Mouse (Mus musculus) myocyte (in vitro differentiated cells): ENCODE measurements around the gene Psma1. TPM values are rescaled to one million over a fixed set of nuclear protein-coding genes. Genes with fewer than 3 reads are reported as not detected.
A peak's percentile ranks its signal among the peaks of the same experiment; 100 is the strongest.

Source experiments
- H3K27me3 ChIP-seq: one replicate; pipeline ENCODE4 v1.6.1; 2011; ENCODE audit not compliant: control insufficient read depth, insufficient read depth, insufficient read length
- H3K36me3 ChIP-seq: one replicate; pipeline ENCODE4 v1.6.1; 2011; ENCODE audit not compliant: control insufficient read depth, insufficient read depth
- H3K4me2 ChIP-seq: one replicate; pipeline ENCODE4 v1.6.1; 2011; ENCODE audit warnings: low read depth, control low read depth
- H3K4me3 ChIP-seq: one replicate; pipeline ENCODE4 v1.5.1; 2011; ENCODE audit warnings: mild to moderate bottlenecking, control low read depth, moderate library complexity
- H3K79me2 ChIP-seq: one replicate; pipeline ENCODE4 v1.6.1; 2011; ENCODE audit not compliant: control insufficient read depth, insufficient read depth
- H3ac ChIP-seq: one replicate; pipeline ENCODE4 v1.6.1; 2011; ENCODE audit not compliant: control insufficient read depth, insufficient read length
- CEBPB ChIP-seq: IDR thresholded peaks from 2 replicates; pipeline ENCODE4 v1.6.1; 2011; ENCODE audit warnings: mild to moderate bottlenecking, moderate library complexity; ENCODE audit not compliant: poor library complexity, insufficient read depth, severe bottlenecking
- E2F4 ChIP-seq: IDR thresholded peaks from one replicate; pipeline ENCODE4 v1.6.1; 2011; ENCODE audit warnings: mild to moderate bottlenecking, control low read depth, moderate library complexity; ENCODE audit not compliant: insufficient read depth
- MAX ChIP-seq: IDR thresholded peaks from one replicate; pipeline ENCODE4 v1.6.1; 2011; ENCODE audit warnings: low read depth, mild to moderate bottlenecking, control low read depth
- MYOD1 ChIP-seq, 3 experiments: IDR thresholded peaks; one replicate each; pipeline ENCODE4 v1.6.1; 2011; ENCODE audit warnings: control low read depth in 2 of 3, low read depth in 2 of 3, mild to moderate bottlenecking in 2 of 3, moderate library complexity in 1 of 3; ENCODE audit not compliant: insufficient read length in 2 of 3, control insufficient read depth in 1 of 3
- MYOG ChIP-seq, 3 experiments: IDR thresholded peaks; one replicate each; pipeline ENCODE4 v1.6.1; 2011; ENCODE audit warnings: control low read depth in 2 of 3, low read depth in 2 of 3, mild to moderate bottlenecking in 2 of 3; ENCODE audit not compliant: insufficient read length in 2 of 3, control insufficient read depth in 1 of 3, insufficient read depth in 1 of 3
- POLR2A ChIP-seq: IDR thresholded peaks from one replicate; pipeline ENCODE4 v1.6.1; 2011; ENCODE audit warnings: low read depth, mild to moderate bottlenecking, control low read depth, moderate library complexity; ENCODE audit not compliant: insufficient read length
- POLR2AphosphoS2 ChIP-seq: IDR thresholded peaks from one replicate; pipeline ENCODE4 v1.6.1; 2011; ENCODE audit warnings: low read depth, control low read depth; ENCODE audit not compliant: insufficient read length
- REST ChIP-seq: IDR thresholded peaks from one replicate; pipeline ENCODE4 v1.6.1; 2011; ENCODE audit warnings: mild to moderate bottlenecking, control low read depth, moderate library complexity; ENCODE audit not compliant: insufficient read depth, insufficient read length
- SRF ChIP-seq: IDR thresholded peaks from one replicate; pipeline ENCODE4 v1.6.1; 2011; ENCODE audit warnings: low read depth; ENCODE audit not compliant: control insufficient read depth, insufficient read length
- TCF12 ChIP-seq: IDR thresholded peaks from one replicate; pipeline ENCODE4 v1.6.1; 2011; ENCODE audit warnings: mild to moderate bottlenecking, control low read depth; ENCODE audit not compliant: poor library complexity, insufficient read depth, severe bottlenecking
- TCF3 ChIP-seq: IDR thresholded peaks from one replicate; pipeline ENCODE4 v1.6.1; 2011; ENCODE audit warnings: low read depth, control low read depth; ENCODE audit not compliant: insufficient read length
- USF1 ChIP-seq: IDR thresholded peaks from one replicate; pipeline ENCODE4 v1.6.1; 2011; ENCODE audit warnings: low read depth, mild to moderate bottlenecking, control low read depth, moderate library complexity
- polyA plus RNA-seq: library from polyadenylated mRNA; unstranded; fragments of >200 nt; fragmentation: generic; extraction: Trizol; gene quantifications from one replicate; pipeline ENCODE4 v1.2.1, GENCODE M21; 2012; ENCODE audit warnings: missing spikeins

Gene Psma1
- polyA plus RNA-seq, 1 experiment: 104 TPM

DNA sequence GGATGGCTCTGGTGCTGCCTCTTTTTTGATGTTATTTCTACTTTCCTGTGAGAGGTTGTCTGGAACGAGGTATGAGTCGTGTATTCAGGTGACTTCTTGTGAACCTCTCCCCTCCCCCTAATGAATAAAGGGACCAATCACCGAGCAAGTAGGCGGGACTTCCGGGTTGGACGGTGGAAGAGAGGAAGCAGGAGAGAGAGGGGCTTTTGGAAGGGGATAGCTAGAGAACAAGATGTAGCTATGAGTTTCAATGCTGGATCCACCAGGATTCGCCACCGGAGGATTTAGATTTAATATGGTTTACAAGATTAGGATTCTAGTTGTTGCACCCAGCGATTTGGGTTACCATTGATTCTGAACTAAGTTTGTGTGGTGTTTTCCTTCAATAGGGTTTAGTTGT, 7.1 kb upstream of the Psma1 start:
- Histone ChIP-seq H3K27me3 (no peaks in the 10 kb centered on the region), H3K4me2 (no peak overlapping the region), H3ac (no peak overlapping the region), H3K4me3 (no peak overlapping the region), H3K79me2 (no peaks in the 10 kb centered on the region), H3K36me3 (no peaks in the 10 kb centered on the region)
- TF ChIP-seq MAX (no peak), MYOG (IDR thresholded peaks at IDR 0.05; ENCODE audit: control insufficient read depth in 1 of 3, insufficient read depth in 1 of 3, insufficient read length in 2 of 3, low read depth in 2 of 3) (no peak), USF1 (no peak), E2F4 (no peak), SRF (no peak), POLR2A (no peak), CEBPB (no peak)

DNA sequence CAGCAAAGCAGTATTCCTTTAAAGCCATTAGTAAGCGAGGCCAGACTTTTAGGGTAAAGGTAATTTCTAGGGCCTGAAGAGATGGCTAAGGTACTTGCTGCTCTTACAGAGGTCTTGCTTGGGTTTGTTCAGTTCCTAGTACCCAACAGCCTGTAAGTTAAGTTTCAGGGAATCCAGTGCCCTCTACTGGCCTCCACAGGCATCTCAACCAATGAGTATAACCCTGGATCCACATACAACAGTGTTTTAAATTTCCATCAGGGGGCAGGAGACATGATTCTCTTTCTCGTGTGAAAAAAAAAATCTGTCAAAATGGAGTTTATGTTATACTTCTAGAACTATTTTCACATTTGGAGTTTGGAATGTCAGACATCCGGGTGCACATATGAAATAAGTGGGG, 5.8 kb upstream of the Psma1 start:
- H3K27me3 ChIP-seq: no peaks in the 10 kb centered on the region
- H3ac ChIP-seq: no peak overlapping the region
- no peak overlapping the region for H3K4me2 ChIP-seq
- H3K4me3 ChIP-seq: no peak overlapping the region
- TF ChIP-seq POLR2A: no peak
- TF ChIP-seq MYOD1 (IDR thresholded peaks at IDR 0.05; ENCODE audit: control insufficient read depth in 1 of 3, insufficient read length in 2 of 3, low read depth in 2 of 3): no peak
- TF ChIP-seq SRF: no peak
- no peak for TF ChIP-seq E2F4
- TF ChIP-seq CEBPB: no peak
- TF ChIP-seq MAX: no peak
- no peak for TF ChIP-seq TCF12
- TF ChIP-seq POLR2AphosphoS2: no peak
- TF ChIP-seq REST: no peak
- no peak for TF ChIP-seq USF1
- TF ChIP-seq MYOG (IDR thresholded peaks at IDR 0.05; ENCODE audit: control insufficient read depth in 1 of 3, insufficient read depth in 1 of 3, insufficient read length in 2 of 3, low read depth in 2 of 3): no peak
- H3K79me2 ChIP-seq: no peaks in the 10 kb centered on the region
- H3K36me3 ChIP-seq: no peaks in the 10 kb centered on the region

DNA sequence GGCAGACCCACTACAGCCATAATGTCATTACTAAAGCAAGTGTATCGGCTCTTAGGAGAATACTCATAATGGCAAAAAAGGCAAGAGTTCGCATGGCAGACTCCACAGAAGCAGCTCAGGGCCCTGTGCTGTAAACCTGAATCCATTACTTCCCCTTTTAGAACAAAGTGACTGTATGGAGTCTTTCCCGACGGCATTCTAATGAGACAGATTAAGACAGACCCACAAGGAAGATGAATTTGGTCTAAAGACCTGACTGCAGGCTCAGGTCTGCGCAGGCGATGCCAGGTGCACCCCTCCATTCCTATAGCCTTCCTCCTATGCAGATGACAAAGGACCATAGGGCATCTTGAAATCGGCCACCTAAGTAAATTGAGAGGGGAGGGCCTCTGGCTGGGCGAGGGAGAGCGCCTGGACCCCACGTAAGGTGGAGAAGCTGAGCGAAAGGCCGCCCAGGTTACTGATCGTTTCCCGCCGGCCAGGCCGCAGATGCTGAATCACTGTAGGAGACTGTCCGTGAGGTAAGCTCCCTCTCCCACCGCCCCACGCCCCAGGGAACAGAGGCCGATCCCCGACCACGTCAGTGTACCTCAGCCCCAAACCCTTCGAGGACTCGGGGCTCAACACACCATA, 430 bp downstream of the Psma1 start:
- Histone ChIP-seq H3K27me3 (no peaks in the 10 kb centered on the region), H3ac (peak overlapping the region; percentile 15), H3K36me3 (peaks cover 21% of the 10 kb centered on the region), H3K4me3 (peak overlapping the region; percentile 93), H3K4me2 (peak overlapping the region; percentile 88), H3K79me2 (peaks cover 22% of the 10 kb centered on the region)
- TF ChIP-seq POLR2A (no peak), E2F4 (no peak), MYOG (IDR thresholded peaks at IDR 0.05; ENCODE audit: control insufficient read depth in 1 of 3, insufficient read depth in 1 of 3, insufficient read length in 2 of 3, low read depth in 2 of 3) (no peak), MYOD1 (IDR thresholded peaks at IDR 0.05; ENCODE audit: control insufficient read depth in 1 of 3, insufficient read length in 2 of 3, low read depth in 2 of 3) (no peak), MAX (no peak), REST (no peak), USF1 (no peak), SRF (no peak), TCF3 (no peak), CEBPB (no peak)

DNA sequence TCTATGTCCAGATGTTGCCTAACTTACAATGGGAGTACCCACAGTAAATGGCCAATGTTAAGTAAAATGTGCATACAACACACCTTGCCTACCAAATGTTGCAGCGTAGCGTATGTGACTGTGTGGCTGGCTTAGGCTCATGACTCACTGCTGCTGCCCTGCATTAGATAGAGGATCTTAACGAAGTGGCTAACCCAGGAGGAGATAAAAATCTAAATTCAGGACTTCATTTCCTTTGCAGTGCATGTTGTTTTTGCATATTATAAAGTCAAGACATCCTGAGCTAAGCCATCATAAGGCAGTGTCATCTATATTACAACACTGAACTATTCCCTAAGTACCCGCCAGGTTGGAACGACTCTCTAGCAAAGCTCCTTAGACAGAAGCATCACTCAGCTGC, 7.5 kb downstream of the Psma1 start:
- Histone ChIP-seq H3ac (no peak overlapping the region), H3K4me3 (no peak overlapping the region), H3K79me2 (no peaks in the 10 kb centered on the region), H3K4me2 (no peak overlapping the region), H3K36me3 (peaks cover 69% of the 10 kb centered on the region), H3K27me3 (no peaks in the 10 kb centered on the region)
- no peak for TF ChIP-seq TCF12
- no peak for TF ChIP-seq E2F4
- no peak for TF ChIP-seq MAX
- no peak for TF ChIP-seq REST
- no peak for TF ChIP-seq POLR2A
- TF ChIP-seq MYOG (IDR thresholded peaks at IDR 0.05; ENCODE audit: control insufficient read depth in 1 of 3, insufficient read depth in 1 of 3, insufficient read length in 2 of 3, low read depth in 2 of 3): no peak
- no peak for TF ChIP-seq USF1
- TF ChIP-seq TCF3: no peak
- TF ChIP-seq SRF: no peak
- no peak for TF ChIP-seq CEBPB
- no peak for TF ChIP-seq MYOD1 (IDR thresholded peaks at IDR 0.05; ENCODE audit: control insufficient read depth in 1 of 3, insufficient read length in 2 of 3, low read depth in 2 of 3)
- TF ChIP-seq POLR2AphosphoS2: no peak
